Mouse (Mus musculus) E14TG2a.4 (cell line): ENCODE results near the gene N4bp3.
"Not testable (repeated sequence)": the region's sequence is repeated elsewhere in the genome, so short reads cannot be mapped to it uniquely, and the experiment has no call there.

Source experiments
- CTCF ChIP-seq: conservative IDR thresholded peaks from 2 replicates; pipeline ENCODE4 v1.5.1; 2014; ENCODE audit warnings: low read length
- NANOG ChIP-seq: IDR thresholded peaks from 2 replicates; pipeline ENCODE4 v1.6.1; 2014; ENCODE audit warnings: borderline replicate concordance, low read length, mixed read lengths
- POU5F1 ChIP-seq: IDR thresholded peaks from 2 replicates; pipeline ENCODE4 v1.6.1; 2014; ENCODE audit warnings: low read length, borderline replicate concordance

DNA sequence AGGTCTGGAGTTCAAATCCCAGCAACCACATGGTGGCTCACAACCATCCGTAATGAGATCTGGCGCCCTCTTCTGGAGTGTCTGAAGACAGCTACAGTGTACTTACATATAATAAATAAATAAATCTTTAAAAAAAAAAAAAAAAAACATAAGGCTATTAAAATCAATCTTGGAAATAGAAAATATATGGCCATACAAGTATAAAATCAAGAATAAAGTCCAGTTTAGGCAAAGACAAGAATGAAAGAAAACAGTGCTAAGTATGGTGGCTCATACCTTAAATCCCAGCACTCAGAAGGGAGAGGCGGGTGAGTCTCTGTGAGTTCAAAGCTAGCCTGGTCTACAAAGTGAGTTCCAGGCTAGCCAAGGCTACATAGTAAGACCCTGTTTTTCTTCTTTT lies 40.0 kb upstream of the N4bp3 start:
- TF ChIP-seq CTCF, NANOG, POU5F1: not testable (repeated sequence)
